Mouse (Mus musculus) bone marrow, adult 2 months (tissue): ENCODE results near the gene Chd9.

Experiments
- CTCF ChIP-seq: fragments of 200-500 bp; IDR thresholded peaks from 2 replicates; pipeline ENCODE4 v1.5.1; 2011; ENCODE audit warnings: low read length, control low read depth; ENCODE audit not compliant: control insufficient read depth, insufficient read depth
- POLR2A ChIP-seq: fragments of 200-500 bp; IDR thresholded peaks from 2 replicates; pipeline ENCODE4 v1.6.1; 2011; ENCODE audit warnings: low read depth, mild to moderate bottlenecking, control low read depth, low read length, borderline replicate concordance; ENCODE audit not compliant: control insufficient read depth

- TF ChIP-seq POLR2A: no peak
- TF ChIP-seq CTCF: no peak
Measured at GRCm38 (mm10) chr8:90834321-90834672, 6.1 kb downstream of the Chd9 start.
